Mouse (Mus musculus): ENCODE data around the gene Tigit. TPM values are rescaled to one million over a fixed set of nuclear protein-coding genes. Genes with fewer than 3 reads are reported as not detected.

Tigit gene
- total RNA-seq (2023): not detected

GRCm38 (mm10) chr16:43663978-43664579 lies at the start of gene Tigit:
Gene Tigit (minus strand): TSS chr16:43664146.

Other genes starting within 250 kb of the Tigit start
- gene Drd3, start 89.9 kb upstream of the Tigit start, total RNA-seq (2023): not detected
- 1 to 10 TPM; 2.3 to 4.0 TPM for gene Ccdc191, start 225.7 kb upstream of the Tigit start, total RNA-seq (2023)